Mouse (Mus musculus): Measurements from ENCODE around the gene Abl1.

Gene Abl1

GRCm38 (mm10) chr2:31681731-31682235 lies 6.4 kb upstream of the Abl1 start:
- ATAC-seq (ENCODE audit: insufficient number of reproducible peaks, low FRiP score, low TSS enrichment): no peak

- no peak for ATAC-seq (ENCODE audit: insufficient number of reproducible peaks, low FRiP score, low TSS enrichment)
Measured at GRCm38 (mm10) chr2:31683666-31684065, 4.5 kb upstream of the Abl1 start.

GRCm38 (mm10) chr2:31689045-31689444 lies 869 bp downstream of the Abl1 start:
- ATAC-seq (ENCODE audit: insufficient number of reproducible peaks, low FRiP score, low TSS enrichment): no peak

- ATAC-seq (ENCODE audit: insufficient number of reproducible peaks, low FRiP score, low TSS enrichment): no peak
Measured at GRCm38 (mm10) chr2:31690063-31690462, 1.9 kb downstream of the Abl1 start.

GRCm38 (mm10) chr2:31698209-31698608 lies 10.0 kb downstream of the Abl1 start:
- no peak for ATAC-seq (ENCODE audit: insufficient number of reproducible peaks, low FRiP score, low TSS enrichment)

GRCm38 (mm10) chr2:31700545-31701446 lies 12.6 kb downstream of the Abl1 start:
- no peak for ATAC-seq (ENCODE audit: insufficient number of reproducible peaks, low FRiP score, low TSS enrichment)

GRCm38 (mm10) chr2:31703226-31703625 lies 15.1 kb downstream of the Abl1 start:
- no peak for ATAC-seq (ENCODE audit: insufficient number of reproducible peaks, low FRiP score, low TSS enrichment)

GRCm38 (mm10) chr2:31705914-31706313 lies 17.7 kb downstream of the Abl1 start:
- no peak for ATAC-seq (ENCODE audit: insufficient number of reproducible peaks, low FRiP score, low TSS enrichment)

GRCm38 (mm10) chr2:31706531-31706930 lies 18.4 kb downstream of the Abl1 start:
- no peak for ATAC-seq (ENCODE audit: insufficient number of reproducible peaks, low FRiP score, low TSS enrichment)

- no peak for ATAC-seq (ENCODE audit: insufficient number of reproducible peaks, low FRiP score, low TSS enrichment)
Measured at GRCm38 (mm10) chr2:31712716-31713115, 24.5 kb downstream of the Abl1 start.

GRCm38 (mm10) chr2:31713813-31714212 lies 25.6 kb downstream of the Abl1 start:
- ATAC-seq (ENCODE audit: insufficient number of reproducible peaks, low FRiP score, low TSS enrichment): no peak

GRCm38 (mm10) chr2:31714780-31715179 lies 26.6 kb downstream of the Abl1 start:
- ATAC-seq (ENCODE audit: insufficient number of reproducible peaks, low FRiP score, low TSS enrichment): no peak

- ATAC-seq (ENCODE audit: insufficient number of reproducible peaks, low FRiP score, low TSS enrichment): no peak
Measured at GRCm38 (mm10) chr2:31715985-31716384, 27.8 kb downstream of the Abl1 start.

- no peak for ATAC-seq (ENCODE audit: insufficient number of reproducible peaks, low FRiP score, low TSS enrichment)
Measured at GRCm38 (mm10) chr2:31719202-31719880, 31.2 kb downstream of the Abl1 start.

- ATAC-seq (ENCODE audit: insufficient number of reproducible peaks, low FRiP score, low TSS enrichment): no peak
Measured at GRCm38 (mm10) chr2:31719944-31720343, 31.8 kb downstream of the Abl1 start.

- ATAC-seq (ENCODE audit: insufficient number of reproducible peaks, low FRiP score, low TSS enrichment): no peak
Measured at GRCm38 (mm10) chr2:31720783-31721182, 32.6 kb downstream of the Abl1 start.

- no peak for ATAC-seq (ENCODE audit: insufficient number of reproducible peaks, low FRiP score, low TSS enrichment)
Measured at GRCm38 (mm10) chr2:31724730-31725490, 36.7 kb downstream of the Abl1 start.

GRCm38 (mm10) chr2:31727576-31728277 lies 39.6 kb downstream of the Abl1 start:
- ATAC-seq (ENCODE audit: insufficient number of reproducible peaks, low FRiP score, low TSS enrichment): no peak

GRCm38 (mm10) chr2:31730640-31731039 lies 42.5 kb downstream of the Abl1 start:
- ATAC-seq (ENCODE audit: insufficient number of reproducible peaks, low FRiP score, low TSS enrichment): no peak

GRCm38 (mm10) chr2:31732497-31732896 lies 44.3 kb downstream of the Abl1 start:
- no peak for ATAC-seq (ENCODE audit: insufficient number of reproducible peaks, low FRiP score, low TSS enrichment)

Data from cerebellum, adult (tissue).